Mouse (Mus musculus) left cerebral cortex, adult 18-20 months (tissue): ENCODE measurements at regions not wholly inside any gene's neighbourhood (a gene's known extent, or its start where the extent isn't known, plus 50 kb on each side); places are given as distances from the start of the nearest gene placed in this dataset.

Experiments
- DNase-seq, 2 experiments: peaks; one replicate each; pipeline ENCODE4 v3.0.0; 2021 to 2022; ENCODE audit warnings: low spot score in 2 of 2, mixed read lengths in 1 of 2

DNA sequence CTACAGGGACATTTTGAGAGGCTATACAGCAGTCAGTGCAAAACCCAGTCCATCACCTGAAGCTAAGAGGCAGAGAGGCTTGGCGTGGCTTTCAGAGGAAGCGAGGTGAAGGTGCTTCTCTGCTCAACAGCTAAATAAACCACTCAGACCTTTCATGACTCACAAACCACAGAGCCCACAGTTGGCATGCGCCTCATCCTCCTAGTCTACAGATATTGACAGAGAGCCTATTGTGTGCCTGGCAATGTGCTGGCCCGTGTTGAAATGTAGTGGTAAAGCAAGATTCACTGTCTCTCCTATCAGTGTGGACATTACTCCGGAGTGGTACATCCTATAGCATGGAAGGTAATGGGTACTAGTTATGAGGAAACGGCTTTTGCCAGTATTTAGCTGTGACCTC lies 61.9 kb upstream of the Ado start:
- no peak for DNase-seq

GRCm38 (mm10) chr10:67608033-67608432 lies 59.3 kb upstream of the Ado start:
- DNase-seq = no peak

DNA sequence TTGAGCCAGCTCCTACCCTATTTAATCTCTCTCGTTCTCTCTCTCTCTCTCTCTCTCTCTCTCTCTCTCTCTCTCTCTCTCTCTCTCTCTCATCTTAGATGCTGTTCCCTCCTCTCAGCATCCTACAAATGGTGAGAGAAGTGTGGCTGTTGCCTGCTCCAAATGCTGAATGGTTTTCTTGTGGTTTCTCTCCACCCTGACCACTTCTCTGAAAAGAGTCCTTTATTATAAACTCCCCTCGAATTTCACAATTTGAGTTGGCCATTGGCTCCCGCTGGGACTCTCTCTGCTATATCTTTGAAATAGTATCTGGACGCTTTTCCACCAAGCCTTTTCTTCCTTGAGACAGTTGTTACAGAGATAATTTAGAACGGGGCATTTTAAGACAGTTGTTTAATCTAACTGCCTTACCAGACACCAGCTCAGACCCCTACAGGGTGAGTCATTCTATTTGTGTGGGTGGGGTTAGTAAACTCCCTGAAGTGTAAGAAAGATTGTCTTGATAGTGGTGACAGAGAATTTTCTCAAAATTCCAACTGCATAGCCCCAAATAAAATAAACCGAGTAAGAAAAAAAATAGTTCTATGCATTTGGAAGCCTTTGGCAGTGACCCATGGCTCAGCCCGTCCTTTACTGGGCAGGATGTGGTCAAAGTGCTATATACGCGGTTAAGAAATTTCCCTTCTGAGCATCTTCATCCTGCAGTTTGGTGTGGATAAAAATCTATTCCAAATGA lies 58.7 kb upstream of the Ado start:
- no peak for DNase-seq

GRCm38 (mm10) chr10:67606739-67607138 lies 58.0 kb upstream of the Ado start:
- DNase-seq = no peak

- no peak for DNase-seq
Measured at GRCm38 (mm10) chr10:67599390-67599789, 50.6 kb upstream of the Ado start.

DNA sequence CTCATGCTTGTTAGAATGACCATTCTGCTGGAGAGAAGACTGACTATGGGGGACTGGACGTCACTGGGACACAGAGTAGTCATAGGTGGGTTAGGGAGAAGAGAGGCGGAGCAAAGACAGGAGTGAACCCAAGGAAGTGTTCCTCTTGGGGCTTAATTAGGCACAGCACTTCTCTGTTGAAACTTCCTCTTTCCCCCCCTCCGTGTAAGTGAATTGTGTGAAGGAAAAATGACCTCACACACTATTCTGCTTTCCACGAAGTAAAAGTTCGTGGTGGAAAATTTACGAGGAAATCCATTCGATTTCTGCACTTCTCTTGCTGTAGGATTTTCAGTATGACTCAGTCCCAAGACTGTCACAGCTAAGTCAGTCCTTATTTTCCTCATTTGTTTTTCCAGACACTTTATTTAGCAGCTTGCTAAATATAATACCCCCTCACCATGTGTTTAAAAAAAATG lies 49.9 kb upstream of the Ado start:
- no peak for DNase-seq
